Mouse (Mus musculus): Measurements from ENCODE around the gene Fgd2. TPM values are rescaled to one million over a fixed set of nuclear protein-coding genes. Genes with fewer than 3 reads are reported as not detected.

Fgd2 gene
- polyA plus RNA-seq, 1 experiment from 2014 or later, result 4.2 TPM

DNA sequence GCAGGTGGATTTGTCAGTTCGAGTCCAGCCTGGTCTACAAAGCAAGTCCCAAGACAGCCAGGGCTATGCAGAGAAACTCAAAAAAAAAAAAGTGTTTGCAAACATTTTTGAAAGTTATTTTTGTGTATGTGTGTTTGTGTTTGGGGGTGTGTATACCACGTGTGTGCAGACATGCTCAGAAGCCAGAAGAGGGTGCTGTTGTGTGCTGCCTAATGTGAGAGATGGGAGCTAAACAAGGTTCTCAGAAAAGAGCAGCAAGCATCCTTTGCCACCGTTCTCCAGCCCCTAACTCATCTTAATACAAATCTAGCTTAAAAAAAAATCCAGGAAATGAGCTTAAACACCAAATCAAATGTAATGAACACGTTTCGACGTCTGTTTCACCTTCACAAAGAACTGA is 61.6 kb downstream of the Fgd2 start:
- Histone ChIP-seq H3K4me1 (ENCODE audit: control insufficient read depth, insufficient read depth, low read length) (no peaks in the 10 kb centered on the region), H3K36me3 (ENCODE audit: control insufficient read depth, insufficient read depth, low read length) (no peaks in the 10 kb centered on the region), H3K9me3 (ENCODE audit: control insufficient read depth, low read length) (no peaks in the 10 kb centered on the region), H3K4me3 (ENCODE audit: low read depth, low read length) (no peak overlapping the region), H3K27me3 (ENCODE audit: control insufficient read depth, insufficient read depth, low read length) (no peaks in the 10 kb centered on the region), H3K27ac (replicated peaks; ENCODE audit: low read depth, low read length) (no peak overlapping the region), H3K9ac (ENCODE audit: low read length) (no peak overlapping the region), H3K4me2 (ENCODE audit: low read depth, severe bottlenecking) (no peak overlapping the region)
- ATAC-seq (ENCODE audit: insufficient number of reproducible peaks, low FRiP score, low TSS enrichment, low read depth) (no peak), DNase-seq (ENCODE audit: low spot score) (no peak)
- 86% methylated on average over 6 of the region's 6 CpGs for WGBS

DNA sequence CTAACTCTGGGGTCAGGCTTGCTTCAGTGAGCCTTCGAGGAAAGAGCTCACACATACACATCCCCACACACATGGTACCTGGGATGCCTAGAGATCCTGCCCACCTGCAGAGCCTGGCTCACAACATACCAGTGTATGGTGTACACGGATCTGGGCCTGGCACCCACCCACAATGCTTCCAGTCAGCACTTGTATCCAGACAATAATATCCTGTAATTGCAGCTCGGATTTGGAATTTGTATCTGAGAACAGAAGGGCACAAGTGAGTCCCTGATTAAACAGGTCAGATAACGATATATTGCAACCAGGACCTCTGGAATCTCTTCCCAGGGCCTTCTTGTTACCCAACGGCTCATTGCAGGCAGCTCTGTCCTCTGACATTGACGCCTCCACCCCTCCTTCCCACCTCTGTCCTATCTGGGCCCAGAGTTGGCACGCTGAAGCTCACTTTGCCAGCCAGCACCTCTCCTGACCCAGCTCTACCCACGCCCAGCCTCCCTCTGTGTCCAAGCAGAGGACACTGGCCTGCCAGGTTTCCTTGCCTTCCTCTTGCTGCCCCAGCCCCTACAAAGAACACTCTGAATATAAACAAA is 62.3 kb downstream of the Fgd2 start:
- Histone ChIP-seq H3K27ac (replicated peaks; ENCODE audit: low read depth, low read length) (no peak overlapping the region), H3K27me3 (ENCODE audit: control insufficient read depth, insufficient read depth, low read length) (no peaks in the 10 kb centered on the region), H3K4me2 (ENCODE audit: low read depth, severe bottlenecking) (no peak overlapping the region), H3K9ac (ENCODE audit: low read length) (no peak overlapping the region), H3K36me3 (ENCODE audit: control insufficient read depth, insufficient read depth, low read length) (no peaks in the 10 kb centered on the region), H3K4me1 (ENCODE audit: control insufficient read depth, insufficient read depth, low read length) (0 out of 2 replicates have a peak, but pooled peaks cover 1% of the 10 kb centered on the region), H3K4me3 (ENCODE audit: low read depth, low read length) (no peak overlapping the region), H3K9me3 (ENCODE audit: control insufficient read depth, low read length) (no peaks in the 10 kb centered on the region)
- ATAC-seq (ENCODE audit: insufficient number of reproducible peaks, low FRiP score, low TSS enrichment, low read depth) (no peak), DNase-seq (ENCODE audit: low spot score) (no peak)
- 74% methylated on average over 8 of the region's 8 CpGs for WGBS

DNA sequence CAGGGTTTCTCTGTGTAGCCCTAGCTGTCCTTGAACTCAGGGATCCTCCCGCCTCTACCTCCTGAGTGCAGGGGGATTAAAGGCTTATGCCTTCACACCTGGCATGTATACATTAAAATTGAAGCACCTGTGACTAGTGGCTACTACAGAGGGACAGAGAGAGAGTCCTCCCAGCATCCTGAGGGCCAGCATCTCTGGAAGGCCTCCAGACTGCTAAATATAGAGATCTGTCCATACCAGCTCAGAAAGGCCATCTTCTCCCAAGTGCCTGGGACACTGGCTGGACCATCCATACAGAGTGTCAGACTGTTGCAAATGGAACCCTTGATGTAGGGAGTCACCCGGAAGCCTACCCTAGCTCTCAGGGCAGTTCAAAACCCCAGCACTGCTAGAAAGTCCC is 63.3 kb downstream of the Fgd2 start:
- DNase-seq (ENCODE audit: low spot score), result no peak
- no peaks in the 10 kb centered on the region for H3K27me3 ChIP-seq (ENCODE audit: control insufficient read depth, insufficient read depth, low read length)
- no peaks in the 10 kb centered on the region for H3K9me3 ChIP-seq (ENCODE audit: control insufficient read depth, low read length)
- H3K4me3 ChIP-seq (ENCODE audit: low read depth, low read length), result no peak overlapping the region
- WGBS, result 81% methylated on average over 2 of the region's 2 CpGs
- no peak overlapping the region for H3K4me2 ChIP-seq (ENCODE audit: low read depth, severe bottlenecking)
- H3K27ac ChIP-seq (replicated peaks; ENCODE audit: low read depth, low read length), result no peak overlapping the region
- 0 out of 2 replicates have a peak, but pooled peaks cover 2% of the 10 kb centered on the region for H3K4me1 ChIP-seq (ENCODE audit: control insufficient read depth, insufficient read depth, low read length)
- no peaks in the 10 kb centered on the region for H3K36me3 ChIP-seq (ENCODE audit: control insufficient read depth, insufficient read depth, low read length)
- H3K9ac ChIP-seq (ENCODE audit: low read length), result no peak overlapping the region
- ATAC-seq (ENCODE audit: insufficient number of reproducible peaks, low FRiP score, low TSS enrichment, low read depth), result no peak

- H3K4me2 ChIP-seq (ENCODE audit: low read depth, severe bottlenecking), result no peak overlapping the region
- no peak overlapping the region for H3K27ac ChIP-seq (replicated peaks; ENCODE audit: low read depth, low read length)
- ATAC-seq (ENCODE audit: insufficient number of reproducible peaks, low FRiP score, low TSS enrichment, low read depth) (no peak), DNase-seq (ENCODE audit: low spot score) (no peak)
- no peaks in the 10 kb centered on the region for H3K27me3 ChIP-seq (ENCODE audit: control insufficient read depth, insufficient read depth, low read length)
- H3K4me3 ChIP-seq (ENCODE audit: low read depth, low read length), result no peak overlapping the region
- H3K4me1 ChIP-seq (ENCODE audit: control insufficient read depth, insufficient read depth, low read length), result 0 out of 2 replicates have a peak, but pooled peaks cover 2% of the 10 kb centered on the region
- H3K36me3 ChIP-seq (ENCODE audit: control insufficient read depth, insufficient read depth, low read length), result no peaks in the 10 kb centered on the region
- WGBS, result 68% methylated on average over 9 of the region's 9 CpGs
- no peaks in the 10 kb centered on the region for H3K9me3 ChIP-seq (ENCODE audit: control insufficient read depth, low read length)
- H3K9ac ChIP-seq (ENCODE audit: low read length), result no peak overlapping the region
Observed at GRCm38 (mm10) chr17:29425345-29425744, 64.6 kb downstream of the Fgd2 start.

- no peak for DNase-seq (ENCODE audit: low spot score)
- no peak overlapping the region for H3K4me3 ChIP-seq (ENCODE audit: low read depth, low read length)
- no peaks in the 10 kb centered on the region for H3K9me3 ChIP-seq (ENCODE audit: control insufficient read depth, low read length)
- H3K4me1 ChIP-seq (ENCODE audit: control insufficient read depth, insufficient read depth, low read length), result peaks cover 5% of the 10 kb centered on the region; the same call in 1 of the 2 replicates
- H3K27ac ChIP-seq (replicated peaks; ENCODE audit: low read depth, low read length), result no peak overlapping the region
- H3K27me3 ChIP-seq (ENCODE audit: control insufficient read depth, insufficient read depth, low read length), result no peaks in the 10 kb centered on the region
- H3K4me2 ChIP-seq (ENCODE audit: low read depth, severe bottlenecking), result no peak overlapping the region
- WGBS, result 38% methylated on average over 8 of the region's 8 CpGs
- no peaks in the 10 kb centered on the region for H3K36me3 ChIP-seq (ENCODE audit: control insufficient read depth, insufficient read depth, low read length)
- no peak for ATAC-seq (ENCODE audit: insufficient number of reproducible peaks, low FRiP score, low TSS enrichment, low read depth)
- H3K9ac ChIP-seq (ENCODE audit: low read length), result no peak overlapping the region
Observed at GRCm38 (mm10) chr17:29428213-29428612, 67.5 kb downstream of the Fgd2 start.

- Histone ChIP-seq H3K36me3 (ENCODE audit: control insufficient read depth, insufficient read depth, low read length) (no peaks in the 10 kb centered on the region), H3K4me3 (ENCODE audit: low read depth, low read length) (no peak overlapping the region), H3K9ac (ENCODE audit: low read length) (no peak overlapping the region), H3K9me3 (ENCODE audit: control insufficient read depth, low read length) (no peaks in the 10 kb centered on the region), H3K27me3 (ENCODE audit: control insufficient read depth, insufficient read depth, low read length) (no peaks in the 10 kb centered on the region), H3K4me1 (ENCODE audit: control insufficient read depth, insufficient read depth, low read length) (peaks cover 5% of the 10 kb centered on the region; the same call in 1 of the 2 replicates), H3K4me2 (ENCODE audit: low read depth, severe bottlenecking) (no peak overlapping the region), H3K27ac (replicated peaks; ENCODE audit: low read depth, low read length) (no peak overlapping the region)
- DNase-seq (ENCODE audit: low spot score) (no peak), ATAC-seq (ENCODE audit: insufficient number of reproducible peaks, low FRiP score, low TSS enrichment, low read depth) (no peak)
- WGBS, result 18% methylated on average over 2 of the region's 2 CpGs
Observed at GRCm38 (mm10) chr17:29428826-29429225, 68.1 kb downstream of the Fgd2 start.

Other genes with a start within 250 kb of the Fgd2 start
- gene Rab44, start 246.8 kb upstream of the Fgd2 start, polyA plus RNA-seq (2014; fragmentation: Nextera tagmentation; extraction: Ambion mirVana), result 0.16 TPM in 1 of 2 replicates, not detected in the other
- 3.0 and 4.1 TPM in 2 replicates for gene Cpne5, start 122.7 kb upstream of the Fgd2 start, polyA plus RNA-seq (2014; fragmentation: Nextera tagmentation; extraction: Ambion mirVana)
- gene Ppil1, start 96.7 kb upstream of the Fgd2 start, polyA plus RNA-seq (2014; fragmentation: Nextera tagmentation; extraction: Ambion mirVana), result 201 and 206 TPM in 2 replicates
- 50.0 and 51.5 TPM in 2 replicates for gene BC004004, start 92.1 kb upstream of the Fgd2 start, polyA plus RNA-seq (2014; fragmentation: Nextera tagmentation; extraction: Ambion mirVana)
- gene Pi16, start 43.2 kb upstream of the Fgd2 start, polyA plus RNA-seq (2014; fragmentation: Nextera tagmentation; extraction: Ambion mirVana), result 0.19 and 0.21 TPM in 2 replicates
- gene Mtch1, start 13.0 kb upstream of the Fgd2 start, polyA plus RNA-seq (2014; fragmentation: Nextera tagmentation; extraction: Ambion mirVana), result 318 and 321 TPM in 2 replicates
- gene Pim1, start 129.8 kb downstream of the Fgd2 start, polyA plus RNA-seq (2014; fragmentation: Nextera tagmentation; extraction: Ambion mirVana), result 19.1 and 21.5 TPM in 2 replicates
- not detected in 2 replicates for gene Gm17657, start 188.7 kb downstream of the Fgd2 start, polyA plus RNA-seq (2014; fragmentation: Nextera tagmentation; extraction: Ambion mirVana)
- 19.7 and 20.1 TPM in 2 replicates for gene Tbc1d22b, start 188.9 kb downstream of the Fgd2 start, polyA plus RNA-seq (2014; fragmentation: Nextera tagmentation; extraction: Ambion mirVana)
- 0.43 and 0.55 TPM in 2 replicates for gene Tmem217, start 191.5 kb downstream of the Fgd2 start, polyA plus RNA-seq (2014; fragmentation: Nextera tagmentation; extraction: Ambion mirVana)